Mouse (Mus musculus) forebrain, embryonic 12.5 days (tissue): ENCODE results near the gene Plbd2. TPM values are rescaled to one million over a fixed set of nuclear protein-coding genes. Genes with fewer than 3 reads are reported as not detected.

ENCODE experiments used
- ATAC-seq: fragments of 200-750 bp; cut with Nextera tagmentation; 2 replicates; pipeline ENCODE4 v1.8.0; 2017; ENCODE audit warnings: moderate TSS enrichment; ENCODE audit not compliant: low FRiP score
- H3K27ac ChIP-seq: fragments of 300-500 bp; sonication (generic); 2 replicates; pipeline ENCODE4 v1.5.1; 2016; ENCODE audit warnings: mild to moderate bottlenecking
- H3K27me3 ChIP-seq: fragments of 300-500 bp; sonication (generic); 2 replicates; pipeline ENCODE4 v1.6.1; 2016; ENCODE audit warnings: mild to moderate bottlenecking
- H3K36me3 ChIP-seq: fragments of 300-500 bp; sonication (generic); replicated peaks from 2 replicates; pipeline ENCODE4 v1.6.1; 2016; ENCODE audit warnings: mild to moderate bottlenecking
- H3K4me1 ChIP-seq: fragments of 300-500 bp; sonication (generic); 2 replicates; pipeline ENCODE4 v1.6.1; 2016
- H3K4me2 ChIP-seq: fragments of 300-500 bp; sonication (generic); 2 replicates; pipeline ENCODE4 v1.6.1; 2016; ENCODE audit warnings: mild to moderate bottlenecking, moderate library complexity
- H3K4me3 ChIP-seq: fragments of 300-500 bp; sonication (generic); replicated peaks from 2 replicates; pipeline ENCODE4 v1.5.1; 2016; ENCODE audit warnings: mild to moderate bottlenecking
- H3K9ac ChIP-seq: fragments of 300-500 bp; sonication (generic); 2 replicates; pipeline ENCODE4 v1.6.1; 2016; ENCODE audit warnings: mild to moderate bottlenecking
- H3K9me3 ChIP-seq: fragments of 300-500 bp; sonication (generic); 2 replicates; pipeline ENCODE4 v1.6.1; 2016
- WGBS: fragments of 180-500 bp; shearing (Covaris S2); methylation state at CpG from one replicate; pipeline ENCODE4 v1.1.7; 2016; 5-methylcytosine and 5-hydroxymethylcytosine counted together
- polyA plus RNA-seq: library from polyadenylated mRNA; unstranded; fragments of >200 nt; fragmentation: Nextera tagmentation; extraction: Ambion mirVana; gene quantifications from 2 replicates; pipeline ENCODE4 v1.2.1, GENCODE M21; 2016

Plbd2 gene
- polyA plus RNA-seq, 1 experiment from 2014 or later: 25.9 TPM

GRCm38 (mm10) chr5:120490679-120491192, 12.7 kb downstream of the Plbd2 start:
- Histone ChIP-seq H3K9ac (no peak overlapping the region), H3K36me3 (peaks cover 37% of the 10 kb centered on the region), H3K27ac (no peak overlapping the region), H3K4me1 (no peaks in the 10 kb centered on the region), H3K4me3 (no peak overlapping the region), H3K4me2 (no peak overlapping the region), H3K9me3 (no peaks in the 10 kb centered on the region), H3K27me3 (no peaks in the 10 kb centered on the region)
- no peak for ATAC-seq
- 86% methylated on average over 8 of the region's 8 CpGs for WGBS

DNA sequence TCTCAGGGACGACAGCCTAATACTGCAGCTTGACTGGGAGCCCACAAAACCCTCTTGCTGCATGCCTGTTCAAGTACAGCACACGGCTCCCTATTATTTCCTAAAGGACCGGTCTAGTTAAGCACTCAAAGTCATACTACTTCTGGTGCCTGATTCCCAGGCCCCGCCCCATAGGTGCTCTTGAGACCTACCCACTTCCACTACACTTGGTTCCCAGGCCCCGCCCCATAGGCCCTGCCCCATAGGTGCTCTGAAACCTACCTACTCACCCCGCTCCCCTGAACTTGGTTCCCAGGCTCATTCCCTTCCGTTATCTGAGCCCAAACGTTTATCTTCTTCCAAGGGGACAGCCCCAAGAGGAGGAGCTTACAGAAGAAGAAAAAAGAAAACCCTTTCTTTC, 15.6 kb downstream of the Plbd2 start:
- 90% methylated on average over 8 of the region's 8 CpGs for WGBS
- no peaks in the 10 kb centered on the region for H3K27me3 ChIP-seq
- ATAC-seq: no peak
- no peak overlapping the region for H3K4me2 ChIP-seq
- H3K4me1 ChIP-seq: no peaks in the 10 kb centered on the region
- peaks cover 60% of the 10 kb centered on the region for H3K36me3 ChIP-seq
- no peaks in the 10 kb centered on the region for H3K9me3 ChIP-seq
- no peak overlapping the region for H3K4me3 ChIP-seq
- no peak overlapping the region for H3K27ac ChIP-seq
- H3K9ac ChIP-seq: no peak overlapping the region

- Histone ChIP-seq H3K36me3 (peaks cover 43% of the 10 kb centered on the region), H3K4me1 (no peaks in the 10 kb centered on the region), H3K9ac (no peak overlapping the region), H3K4me3 (no peak overlapping the region), H3K9me3 (no peaks in the 10 kb centered on the region), H3K27me3 (no peaks in the 10 kb centered on the region), H3K4me2 (no peak overlapping the region), H3K27ac (no peak overlapping the region)
- no peak for ATAC-seq
- WGBS: 83% methylated on average over 19 of the region's 19 CpGs
These were observed 20.0 kb downstream of the Plbd2 start for GRCm38 (mm10) chr5:120483399-120483798.

- 69% methylated on average over 9 of the region's 9 CpGs for WGBS
- no peak for ATAC-seq
- H3K9me3 ChIP-seq: no peaks in the 10 kb centered on the region
- 0 out of 2 replicates have a peak, but pooled peaks cover 5% of the 10 kb centered on the region for H3K27me3 ChIP-seq
- H3K4me3 ChIP-seq: no peak overlapping the region
- no peak overlapping the region for H3K4me2 ChIP-seq
- no peak overlapping the region for H3K27ac ChIP-seq
- peaks cover 28% of the 10 kb centered on the region for H3K36me3 ChIP-seq
- H3K4me1 ChIP-seq: 0 out of 2 replicates have a peak, but pooled peaks cover 3% of the 10 kb centered on the region
- H3K9ac ChIP-seq: no peak overlapping the region
These were observed 22.2 kb downstream of the Plbd2 start for GRCm38 (mm10) chr5:120481205-120481604.

DNA sequence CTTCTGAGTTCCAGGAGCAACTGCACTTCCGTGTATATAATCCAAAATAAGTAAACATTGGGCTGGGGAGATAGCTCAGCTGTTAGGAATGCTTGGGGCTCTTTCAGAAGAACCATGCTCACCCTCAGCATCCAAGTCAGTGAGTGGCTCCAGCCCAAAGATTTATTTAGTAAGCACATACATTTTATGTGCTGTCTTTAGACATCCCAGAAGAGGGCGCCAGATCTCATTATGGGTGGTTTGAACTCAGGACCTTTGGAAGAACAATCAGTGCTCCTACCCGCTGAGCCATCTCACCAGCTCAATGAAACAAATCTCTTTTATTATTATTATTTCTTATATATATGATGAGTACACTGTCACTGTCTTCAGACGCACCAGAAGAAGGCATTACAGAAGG, 23.9 kb downstream of the Plbd2 start:
- Histone ChIP-seq H3K9ac (no peak overlapping the region), H3K27ac (no peak overlapping the region), H3K27me3 (0 out of 2 replicates have a peak, but pooled peaks cover 5% of the 10 kb centered on the region), H3K36me3 (peaks cover 12% of the 10 kb centered on the region), H3K9me3 (no peaks in the 10 kb centered on the region), H3K4me3 (no peak overlapping the region), H3K4me2 (no peak overlapping the region), H3K4me1 (0 out of 2 replicates have a peak, but pooled peaks cover 4% of the 10 kb centered on the region)
- 74% methylated on average over 4 of the region's 4 CpGs for WGBS
- ATAC-seq: no peak

DNA sequence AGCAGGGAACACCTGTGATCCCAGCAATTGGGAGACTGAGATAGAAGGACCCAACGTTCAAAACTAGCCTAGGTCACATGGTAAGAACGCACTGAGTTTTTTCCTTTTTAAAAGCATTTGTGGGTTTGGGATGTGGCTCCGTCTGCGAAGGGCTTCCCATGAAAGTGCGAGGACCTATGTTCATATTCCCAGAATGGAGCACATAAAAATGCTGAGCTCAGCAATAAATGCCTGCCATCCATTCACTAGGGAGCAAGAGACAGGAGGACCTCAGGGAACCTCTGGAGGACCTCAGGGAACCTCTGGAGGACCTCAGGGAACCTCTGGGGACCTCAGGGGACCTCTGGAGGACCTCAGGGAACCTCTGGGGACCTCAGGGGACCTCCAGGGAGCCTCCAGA, 25.4 kb downstream of the Plbd2 start:
- no peak for ATAC-seq
- no peak overlapping the region for H3K4me2 ChIP-seq

GRCm38 (mm10) chr5:120476296-120476695, 27.1 kb downstream of the Plbd2 start, which contains the start of gene Sds:
TSS of gene Sds (plus strand) at chr5:120476526.
- no peak within 1 kb of the TSS for H3K27ac ChIP-seq
- H3K36me3 ChIP-seq: no peaks in the 10 kb centered on the region
- 14% methylated on average over 13 of the region's 13 CpGs for WGBS
- no peak within 1 kb of the TSS for H3K4me3 ChIP-seq
- no peak within 1 kb of the TSS for H3K4me2 ChIP-seq
- H3K9ac ChIP-seq: no peak within 1 kb of the TSS
- H3K9me3 ChIP-seq: no peaks in the 10 kb centered on the region
- 0 out of 2 replicates have a peak, but pooled peaks cover 5% of the 10 kb centered on the region for H3K27me3 ChIP-seq
- 0 out of 2 replicates have a peak, but pooled peaks cover 4% of the 10 kb centered on the region for H3K4me1 ChIP-seq
- no peak for ATAC-seq

More for the DNA sequence above, 25.4 kb downstream of the Plbd2 start:
- Histone ChIP-seq H3K9me3 (no peaks in the 10 kb centered on the region), H3K4me1 (0 out of 2 replicates have a peak, but pooled peaks cover 4% of the 10 kb centered on the region), H3K4me3 (no peak overlapping the region), H3K27ac (no peak overlapping the region), H3K9ac (no peak overlapping the region), H3K36me3 (no peaks in the 10 kb centered on the region), H3K27me3 (0 out of 2 replicates have a peak, but pooled peaks cover 5% of the 10 kb centered on the region)
- 91% methylated on average over 5 of the region's 5 CpGs for WGBS

GRCm38 (mm10) chr5:120475861-120476260, 27.6 kb downstream of the Plbd2 start:
- Histone ChIP-seq H3K9ac (no peak overlapping the region), H3K4me1 (0 out of 2 replicates have a peak, but pooled peaks cover 4% of the 10 kb centered on the region), H3K27me3 (0 out of 2 replicates have a peak, but pooled peaks cover 5% of the 10 kb centered on the region), H3K4me3 (no peak overlapping the region), H3K36me3 (no peaks in the 10 kb centered on the region), H3K4me2 (no peak overlapping the region), H3K27ac (no peak overlapping the region), H3K9me3 (no peaks in the 10 kb centered on the region)
- WGBS: 40% methylated on average over 8 of the region's 8 CpGs
- ATAC-seq: no peak

- Histone ChIP-seq H3K4me1 (0 out of 2 replicates have a peak, but pooled peaks cover 4% of the 10 kb centered on the region), H3K27me3 (0 out of 2 replicates have a peak, but pooled peaks cover 5% of the 10 kb centered on the region), H3K9ac (no peak overlapping the region), H3K4me2 (no peak overlapping the region), H3K36me3 (no peaks in the 10 kb centered on the region), H3K9me3 (no peaks in the 10 kb centered on the region), H3K4me3 (no peak overlapping the region), H3K27ac (no peak overlapping the region)
- ATAC-seq: no peak
- 95% methylated on average over 2 of the region's 2 CpGs for WGBS
These were observed 30.1 kb downstream of the Plbd2 start for GRCm38 (mm10) chr5:120473361-120473760.

- H3K27ac ChIP-seq: no peak within 1 kb of the TSS
- ATAC-seq: no peak
- H3K4me1 ChIP-seq: 0 out of 2 replicates have a peak, but pooled peaks cover 4% of the 10 kb centered on the region
- no peak within 1 kb of the TSS for H3K4me2 ChIP-seq
- H3K27me3 ChIP-seq: 0 out of 2 replicates have a peak, but pooled peaks cover 5% of the 10 kb centered on the region
- no peaks in the 10 kb centered on the region for H3K36me3 ChIP-seq
- H3K4me3 ChIP-seq: no peak within 1 kb of the TSS
- WGBS: 83% methylated on average over 8 of the region's 8 CpGs
- no peak within 1 kb of the TSS for H3K9ac ChIP-seq
- no peaks in the 10 kb centered on the region for H3K9me3 ChIP-seq
These were observed 30.7 kb downstream of the Plbd2 start, which contains the start of gene Sdsl for GRCm38 (mm10) chr5:120472770-120473169. TSS of gene Sdsl (minus strand) at chr5:120472810.

DNA sequence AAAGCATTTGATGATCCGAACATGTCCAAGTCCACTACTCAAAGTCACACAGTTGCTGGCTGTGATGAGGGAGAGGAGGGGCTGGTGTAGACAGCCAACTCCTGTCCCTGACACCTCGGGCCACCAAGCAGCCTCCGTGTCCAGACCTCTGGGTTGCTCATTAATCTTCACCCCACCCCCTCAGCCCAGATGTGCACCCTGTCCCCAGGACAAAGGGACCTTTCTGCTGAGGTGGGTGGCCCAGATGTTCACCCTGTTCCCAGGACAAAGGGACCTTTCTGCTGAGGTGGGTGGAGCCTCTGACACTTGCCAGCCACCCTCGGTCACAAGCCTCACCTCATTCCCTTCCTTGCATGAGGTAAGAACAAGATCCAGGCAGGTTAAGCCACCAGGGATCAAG, 31.9 kb downstream of the Plbd2 start:
- no peak overlapping the region for H3K4me2 ChIP-seq
- H3K36me3 ChIP-seq: no peaks in the 10 kb centered on the region
- no peak overlapping the region for H3K27ac ChIP-seq
- no peak for ATAC-seq
- H3K27me3 ChIP-seq: 0 out of 2 replicates have a peak, but pooled peaks cover 2% of the 10 kb centered on the region
- peaks cover 6% of the 10 kb centered on the region; the same call in 1 of the 2 replicates for H3K4me1 ChIP-seq
- no peak overlapping the region for H3K9ac ChIP-seq
- H3K9me3 ChIP-seq: no peaks in the 10 kb centered on the region
- H3K4me3 ChIP-seq: no peak overlapping the region
- 51% methylated on average over 4 of the region's 4 CpGs for WGBS

DNA sequence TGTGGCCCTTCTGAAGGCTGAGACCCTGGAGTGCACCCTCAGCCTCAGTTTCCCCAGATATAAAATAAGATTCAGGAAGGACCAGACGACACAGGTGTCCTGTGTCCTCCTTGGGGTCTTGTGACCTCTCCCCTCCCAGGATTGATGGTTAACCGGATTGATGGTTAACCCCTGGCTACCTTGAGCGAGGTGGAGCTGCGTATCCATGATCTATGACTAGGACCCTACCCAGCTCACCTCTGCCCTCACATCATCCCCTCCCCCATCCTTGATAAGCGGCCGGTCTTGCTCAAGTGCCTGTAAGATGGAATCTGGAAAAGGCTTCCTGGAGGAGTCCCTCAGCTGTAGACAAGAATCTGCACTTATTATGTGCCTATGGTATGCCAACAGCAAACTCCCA, 34.6 kb downstream of the Plbd2 start:
- Histone ChIP-seq H3K4me1 (peaks cover 2% of the 10 kb centered on the region; the same call in 1 of the 2 replicates), H3K36me3 (no peaks in the 10 kb centered on the region), H3K9me3 (no peaks in the 10 kb centered on the region), H3K27me3 (no peaks in the 10 kb centered on the region), H3K4me3 (no peak overlapping the region), H3K9ac (no peak overlapping the region), H3K27ac (no peak overlapping the region), H3K4me2 (no peak overlapping the region)
- ATAC-seq: no peak
- 90% methylated on average over 6 of the region's 6 CpGs for WGBS

DNA sequence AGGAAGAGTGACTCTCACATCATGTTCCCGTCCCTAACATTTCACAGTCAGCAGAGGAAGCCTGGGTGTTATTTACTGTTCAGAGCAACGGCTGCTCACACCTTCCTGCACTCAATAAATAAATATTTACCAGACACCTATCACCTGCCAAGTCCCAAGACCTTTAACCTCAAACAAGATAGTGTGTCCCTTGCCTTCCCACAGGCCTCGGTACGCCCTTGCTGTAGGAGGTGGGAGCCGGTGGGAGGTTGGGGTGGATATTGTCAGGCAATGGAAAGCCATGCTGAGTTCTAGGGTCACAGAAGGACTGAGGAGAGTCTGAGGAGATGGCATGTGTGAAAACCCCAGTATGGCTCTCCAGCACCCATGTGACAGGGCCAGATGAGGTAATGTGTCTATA, 35.1 kb downstream of the Plbd2 start:
- WGBS: 86% methylated on average over 5 of the region's 5 CpGs
- H3K27me3 ChIP-seq: no peaks in the 10 kb centered on the region
- no peak for ATAC-seq

More for the DNA sequence above, 35.1 kb downstream of the Plbd2 start:
- Histone ChIP-seq H3K4me2 (no peak overlapping the region), H3K9me3 (no peaks in the 10 kb centered on the region), H3K36me3 (no peaks in the 10 kb centered on the region), H3K4me3 (no peak overlapping the region), H3K4me1 (peaks cover 2% of the 10 kb centered on the region; the same call in 1 of the 2 replicates), H3K9ac (no peak overlapping the region), H3K27ac (no peak overlapping the region)
